Mouse (Mus musculus): Measurements from ENCODE around the gene Diaph3. TPM values are rescaled to one million over a fixed set of nuclear protein-coding genes. Genes with fewer than 3 reads are reported as not detected.
"Not testable (repeated sequence)": the region's sequence is repeated elsewhere in the genome, so short reads cannot be mapped to it uniquely, and the experiment has no call there.

Gene Diaph3
- polyA plus RNA-seq, 1 experiment from 2014 or later, result 14.5 TPM

DNA sequence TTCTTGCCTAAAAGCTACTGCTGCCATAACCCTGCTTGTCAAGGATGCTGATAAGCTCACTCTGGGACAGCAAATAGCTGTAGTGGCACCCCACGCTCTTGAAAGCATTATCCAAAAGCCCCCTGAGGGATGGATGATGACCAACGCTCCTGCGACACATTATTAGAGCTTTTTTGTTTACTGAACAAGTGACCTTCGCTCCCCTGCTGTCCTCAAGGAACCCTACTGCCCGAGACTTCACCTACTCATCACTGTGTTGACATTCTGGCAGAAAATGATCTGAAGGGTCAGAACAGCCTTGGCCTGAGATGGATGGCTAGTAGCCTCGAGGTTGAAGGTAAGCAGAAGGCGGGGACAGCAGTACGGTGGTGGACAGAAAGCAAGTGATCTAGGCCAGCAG, 56.1 kb downstream of the Diaph3 start:
- DNase-seq (ENCODE audit: low spot score), result not testable (repeated sequence)

DNA sequence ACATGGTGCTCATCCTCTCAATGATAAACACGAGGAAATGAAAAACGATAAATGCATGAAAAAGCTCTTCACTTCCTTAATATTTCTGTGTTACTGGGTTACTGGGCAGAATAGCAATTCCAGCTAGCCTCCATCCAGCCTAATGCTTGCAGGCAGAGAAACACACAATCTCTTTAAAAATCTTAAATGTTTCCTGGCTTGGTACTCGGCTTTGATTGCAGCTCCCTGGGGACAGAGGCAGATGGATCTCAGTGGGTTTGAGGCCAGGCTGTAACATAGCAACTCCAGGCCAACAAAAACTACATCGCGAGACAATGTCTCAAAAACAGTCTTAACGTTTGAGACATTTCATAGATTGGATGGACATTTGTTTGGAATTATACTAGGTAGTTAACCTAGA, 57.1 kb downstream of the Diaph3 start:
- DNase-seq (ENCODE audit: low spot score), result no peak

DNA sequence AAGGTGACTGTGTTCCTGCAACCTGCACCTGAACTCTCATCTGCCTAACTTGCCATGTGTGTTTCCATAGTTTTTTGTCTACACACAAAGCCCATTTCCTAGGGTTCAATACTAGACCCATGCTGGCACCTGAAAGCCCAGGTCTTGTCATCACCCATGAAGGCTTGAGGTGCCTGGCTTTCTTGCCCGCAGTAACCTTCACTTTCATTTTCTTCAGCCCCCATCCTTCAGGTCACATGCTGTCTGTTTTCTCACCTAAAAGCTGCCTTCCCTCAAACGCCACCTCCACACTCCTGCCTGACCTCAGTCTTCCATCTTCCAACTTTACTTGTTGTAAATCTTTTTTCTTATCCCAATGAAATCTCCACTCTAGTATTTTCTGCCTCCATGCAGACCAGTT, 61.3 kb downstream of the Diaph3 start:
- no peak for DNase-seq (ENCODE audit: low spot score)

DNA sequence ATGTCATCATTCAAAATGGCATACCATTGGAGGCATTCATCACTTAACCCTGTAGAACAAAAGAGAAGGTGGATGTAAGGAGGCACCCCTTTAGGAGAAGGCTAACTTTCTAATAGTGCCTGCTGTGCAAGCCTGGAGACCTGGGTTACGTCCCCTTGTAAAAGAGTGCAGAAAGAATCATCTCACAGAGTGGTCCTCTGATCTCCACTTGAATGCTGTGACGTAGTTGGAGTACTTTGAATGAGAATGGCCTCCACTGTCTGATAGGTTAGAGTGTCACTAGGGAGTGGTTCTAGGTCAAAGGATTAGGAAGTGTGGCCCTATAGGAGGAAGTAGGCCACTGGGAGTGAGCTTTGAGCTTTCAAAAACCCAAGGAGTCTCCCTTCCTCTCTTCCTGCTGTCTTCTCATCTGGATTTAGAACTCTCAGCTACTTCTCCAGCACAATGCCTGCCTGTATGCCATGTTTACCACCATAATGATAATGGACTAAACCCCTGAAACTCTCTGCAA, 66.0 kb downstream of the Diaph3 start:
- DNase-seq (ENCODE audit: low spot score), result no peak

DNA sequence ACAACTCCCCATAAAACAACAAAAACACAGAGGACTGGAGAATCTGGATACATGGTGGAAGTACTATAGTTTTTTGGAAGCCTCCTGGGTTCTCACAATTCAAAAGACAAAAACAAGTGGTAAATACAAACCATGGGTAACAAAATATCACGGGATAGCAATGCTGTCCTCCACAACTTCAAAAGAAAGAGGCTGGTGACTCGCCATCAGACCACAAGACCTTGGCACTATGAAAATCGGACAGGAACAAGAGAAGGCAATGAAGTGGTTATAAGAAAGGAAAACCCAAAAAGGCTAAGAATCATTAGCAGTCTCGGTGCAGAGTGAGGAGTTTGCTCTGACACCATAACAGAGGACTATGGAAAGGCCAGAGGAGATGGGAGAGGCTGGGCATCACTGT, 76.8 kb downstream of the Diaph3 start:
- DNase-seq (ENCODE audit: low spot score), result no peak

DNA sequence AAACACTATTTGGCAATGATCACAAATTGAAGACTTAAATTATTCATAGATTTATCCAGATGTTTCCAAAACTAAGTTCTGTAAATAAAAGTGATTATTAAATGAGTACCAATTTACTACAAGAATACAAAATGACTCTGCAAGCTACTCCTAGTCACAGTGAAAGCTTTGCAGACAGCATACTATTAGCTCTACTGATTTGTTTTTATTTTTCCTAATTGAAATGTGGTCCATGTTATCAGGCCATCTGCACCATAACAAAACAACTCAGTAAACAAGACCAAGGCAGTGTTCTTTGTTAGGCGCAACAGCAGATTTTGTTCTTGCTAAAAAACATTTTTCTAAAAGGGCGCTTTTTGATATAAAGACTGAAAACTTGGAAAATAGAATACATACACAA, 84.9 kb downstream of the Diaph3 start:
- DNase-seq (ENCODE audit: low spot score), result no peak

DNA sequence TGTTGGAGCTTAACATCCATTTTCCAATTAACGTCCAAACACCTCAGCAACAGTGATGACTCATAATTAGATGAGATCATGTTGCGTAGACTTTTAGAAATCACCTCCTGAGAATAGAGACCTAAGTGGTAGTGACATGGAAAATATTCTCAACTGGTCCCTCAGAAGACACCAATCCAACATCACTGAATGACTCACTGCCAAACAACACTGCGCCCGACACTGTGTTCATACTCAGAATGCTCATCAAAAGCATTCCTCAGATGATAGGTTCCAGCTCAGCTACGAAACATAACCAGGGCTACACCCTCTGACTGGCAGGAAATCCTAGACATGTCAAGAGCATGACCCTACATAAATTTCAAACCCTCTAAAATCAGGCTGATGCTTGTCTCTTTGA, 89.8 kb downstream of the Diaph3 start:
- DNase-seq (ENCODE audit: low spot score), result no peak

DNA sequence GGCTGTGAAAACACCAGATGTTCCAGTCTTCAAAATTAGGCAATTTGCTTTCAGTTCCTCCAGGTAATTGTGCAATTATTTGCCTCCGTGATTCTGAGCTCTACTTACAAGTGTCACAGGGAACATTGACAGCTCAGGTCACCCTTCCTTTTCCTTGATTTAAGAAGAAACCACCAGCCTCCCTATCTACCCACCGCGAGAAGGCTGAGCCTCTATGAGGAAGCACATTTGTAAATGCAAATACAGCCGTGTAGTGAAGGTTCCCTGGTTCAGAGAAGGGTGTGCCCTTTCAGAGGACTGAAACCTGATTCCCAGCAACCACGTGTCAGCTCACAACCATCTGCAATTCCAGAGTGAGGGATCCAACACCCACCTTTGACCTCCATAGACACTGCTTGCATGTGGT, 96.6 kb downstream of the Diaph3 start:
- no peak for DNase-seq (ENCODE audit: low spot score)

DNA sequence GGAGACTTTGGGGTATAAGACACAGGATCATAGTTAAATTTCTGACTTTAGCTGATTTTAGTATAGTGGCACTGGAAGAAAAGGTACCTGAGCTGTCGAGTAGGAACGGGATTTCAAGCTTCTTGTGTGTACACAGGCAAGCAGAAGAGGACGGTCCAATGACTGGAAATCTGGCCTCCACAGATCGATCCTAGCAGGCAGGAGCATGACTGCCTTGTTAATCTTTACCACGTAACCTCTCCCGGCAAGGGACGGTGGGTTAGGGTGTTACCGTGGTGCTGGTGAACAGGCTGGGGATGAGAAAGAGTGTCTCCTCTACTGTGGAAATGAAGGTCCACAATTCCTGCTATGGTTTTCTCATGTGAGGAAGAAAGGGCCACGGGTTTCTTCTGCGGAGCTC, 120.8 kb downstream of the Diaph3 start:
- no peak for DNase-seq (ENCODE audit: low spot score)

DNA sequence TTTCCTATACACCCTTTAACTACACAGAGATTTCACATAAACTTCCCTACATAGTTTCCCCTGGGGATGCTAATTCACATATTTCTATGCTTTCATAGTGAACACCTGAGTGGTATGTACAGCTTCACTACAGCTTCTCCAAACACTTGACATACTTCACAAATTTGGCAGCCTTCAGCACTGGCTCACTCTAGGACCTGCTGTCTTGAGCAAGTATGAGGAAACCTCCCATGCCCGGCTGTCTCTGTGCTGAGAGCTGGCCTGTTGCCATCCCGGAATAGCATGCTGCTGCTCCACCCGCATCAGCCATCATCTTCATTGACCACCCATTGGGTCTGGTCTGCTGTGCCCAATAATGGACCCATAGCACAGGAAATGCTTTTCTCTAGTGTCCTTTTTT, 121.3 kb downstream of the Diaph3 start:
- DNase-seq (ENCODE audit: low spot score), result no peak

DNA sequence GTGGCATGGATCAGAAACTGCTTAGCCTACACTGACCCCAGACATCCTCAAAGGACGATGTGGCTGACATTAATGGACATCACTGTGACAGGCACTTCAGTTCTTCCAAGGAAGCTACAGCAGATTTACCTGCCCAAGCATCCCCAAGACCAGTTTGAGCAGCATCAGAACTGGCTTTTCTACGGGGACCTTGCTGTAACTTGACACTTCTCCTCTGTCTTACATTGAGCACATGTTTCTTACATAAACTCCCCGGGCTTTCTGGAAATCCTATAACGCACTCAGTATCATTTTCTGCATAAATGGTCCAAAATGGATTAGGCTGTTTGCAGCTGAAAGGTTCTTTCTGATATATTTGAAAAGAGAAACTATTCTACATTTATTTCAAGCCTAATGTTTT, 143.7 kb downstream of the Diaph3 start:
- no peak for DNase-seq (ENCODE audit: low spot score)

DNA sequence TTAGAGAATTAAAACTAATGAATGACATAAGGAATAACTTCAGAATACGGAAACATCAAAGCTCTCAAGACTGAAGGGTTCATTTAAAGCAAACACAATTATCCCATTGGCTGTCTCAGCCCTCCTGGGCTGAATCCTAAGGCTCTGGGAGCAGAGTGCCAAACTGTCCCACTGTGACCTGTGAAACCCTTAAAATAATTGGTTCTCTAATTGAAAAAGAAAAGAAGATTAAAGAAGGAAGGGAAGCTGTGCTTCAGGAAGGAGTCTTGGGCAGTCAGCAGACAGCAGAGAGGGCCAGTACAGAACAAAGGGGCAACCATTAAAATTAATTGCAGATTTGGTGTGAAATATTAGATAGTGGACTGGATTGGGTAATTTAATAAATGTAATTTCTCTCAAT, 189.9 kb downstream of the Diaph3 start:
- DNase-seq (ENCODE audit: low spot score), result no peak

DNA sequence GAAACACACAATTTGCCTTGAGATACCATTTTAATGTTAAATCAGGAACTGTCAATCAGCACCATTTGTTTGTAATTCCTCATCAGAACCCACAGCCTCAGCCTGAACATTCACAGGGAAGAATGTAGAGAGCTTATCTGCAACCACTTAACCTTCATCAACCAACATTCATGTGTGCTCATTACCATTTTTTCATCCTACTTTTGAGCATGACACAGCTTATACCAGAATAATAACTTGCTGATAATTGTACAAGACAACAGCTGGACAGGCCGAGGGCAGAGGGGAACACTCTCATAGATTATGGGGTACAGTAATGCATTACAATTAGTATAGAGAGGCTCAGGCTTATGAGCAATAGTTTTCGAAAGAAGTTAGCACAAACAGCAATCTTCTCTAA, 203.1 kb downstream of the Diaph3 start:
- no peak for DNase-seq (ENCODE audit: low spot score)

DNA sequence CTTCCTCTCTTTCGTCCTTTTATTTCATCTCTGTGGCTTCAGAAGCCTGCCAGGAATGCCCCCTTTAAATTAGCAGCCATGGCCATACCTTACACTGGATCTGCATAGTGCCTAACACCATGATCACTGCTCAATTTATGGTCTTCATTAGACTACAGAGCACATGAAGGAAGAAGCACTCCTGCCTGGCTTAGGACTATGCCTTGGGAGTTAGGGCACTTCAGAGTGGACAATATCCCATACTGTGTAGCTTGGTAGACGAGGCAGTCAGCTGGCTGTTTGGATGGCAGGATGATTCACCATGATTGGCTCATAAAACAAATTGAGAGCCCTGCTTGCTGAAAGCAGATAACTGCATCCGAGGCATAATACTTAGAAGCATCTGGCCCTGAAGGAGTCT, 204.6 kb downstream of the Diaph3 start:
- DNase-seq (ENCODE audit: low spot score), result no peak

DNA sequence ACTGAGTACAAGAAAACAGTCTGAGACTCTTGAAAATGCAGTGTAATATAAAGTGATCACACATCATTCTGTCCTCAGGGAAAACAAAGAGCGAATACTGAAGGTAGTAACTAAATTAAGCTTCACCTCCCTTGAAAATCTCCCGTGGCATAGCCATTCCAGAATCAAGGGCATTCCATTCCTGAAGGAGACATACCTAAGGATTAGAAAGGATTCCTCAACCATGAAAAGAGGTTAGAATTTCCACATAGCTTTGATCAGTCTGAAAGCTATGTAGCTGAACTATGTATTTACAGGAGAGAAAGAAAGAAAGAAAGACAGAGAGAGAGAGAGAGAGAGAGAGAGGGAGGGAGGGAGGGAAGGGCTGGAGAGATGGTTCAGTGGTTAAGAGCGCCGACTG, 210.3 kb downstream of the Diaph3 start:
- no peak for DNase-seq (ENCODE audit: low spot score)

DNA sequence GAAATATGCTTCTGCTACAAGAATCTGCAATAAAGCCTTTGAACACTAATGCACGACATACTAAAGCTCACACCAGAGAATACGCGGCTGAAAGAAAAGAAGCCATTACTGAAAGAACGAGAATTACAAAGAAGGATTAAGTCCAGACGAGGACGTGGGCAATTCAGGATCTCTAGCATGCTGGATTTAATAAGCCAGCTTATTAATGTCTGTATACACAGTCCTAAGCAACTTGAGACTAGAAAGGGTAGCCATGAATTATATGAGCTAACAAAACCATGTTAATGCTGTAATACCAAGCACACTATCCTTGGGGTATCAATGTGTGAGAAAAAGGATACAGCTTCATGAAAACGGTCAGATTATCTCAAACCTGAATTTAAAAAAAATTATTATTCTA, 214.2 kb downstream of the Diaph3 start:
- DNase-seq (ENCODE audit: low spot score), result no peak

DNA sequence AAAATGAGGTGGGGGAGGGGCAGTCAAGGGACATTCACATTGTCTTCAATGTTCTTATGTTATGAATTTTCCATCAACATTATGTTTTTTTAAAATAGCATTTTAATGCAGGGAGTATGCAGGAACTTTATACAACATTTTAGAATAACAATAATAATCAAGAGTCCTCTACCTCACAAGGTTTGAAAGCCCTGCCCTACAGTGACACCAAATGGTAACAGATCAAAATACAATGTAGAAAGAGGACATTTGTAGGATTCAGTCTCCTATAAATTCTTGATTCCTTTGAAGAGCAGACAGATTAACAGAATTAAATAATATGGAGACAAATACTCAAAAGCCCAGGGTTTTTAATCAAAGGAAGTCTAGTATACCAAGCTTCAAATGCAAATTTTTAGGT, 242.1 kb downstream of the Diaph3 start:
- DNase-seq (ENCODE audit: low spot score), result no peak

DNA sequence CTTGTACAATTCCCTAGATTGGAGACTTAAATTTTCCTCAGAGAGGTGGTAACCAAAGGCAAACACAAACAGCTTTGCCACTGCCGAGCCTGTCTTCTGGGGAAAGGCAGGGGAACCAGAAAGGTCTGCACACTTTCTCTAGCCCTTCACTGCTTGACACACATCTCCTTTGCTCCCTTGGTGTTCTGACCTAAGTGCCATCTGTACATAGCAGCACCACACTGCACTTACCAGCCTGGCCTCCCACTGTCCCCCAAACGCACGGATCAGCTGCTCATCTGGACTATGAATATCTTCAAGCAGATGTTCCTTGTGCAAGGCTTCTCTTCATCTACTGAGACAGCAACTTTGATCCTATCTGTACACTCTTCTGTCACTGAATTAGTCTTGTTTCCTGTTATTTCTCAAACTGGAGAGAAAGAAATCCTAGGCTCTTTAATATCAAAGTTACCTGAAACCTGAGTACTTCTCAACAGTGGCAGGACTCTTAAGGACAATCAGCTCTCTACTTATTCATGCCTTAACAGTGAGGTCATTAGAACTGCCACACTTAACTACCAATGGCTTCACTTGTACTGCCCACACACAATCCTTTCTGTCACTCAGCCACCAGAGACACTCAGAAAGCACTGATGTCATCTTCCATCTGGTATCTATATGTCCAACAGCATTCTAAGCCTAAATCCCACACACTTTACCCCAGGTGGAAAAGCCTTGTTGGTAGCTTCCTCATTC, 251.8 kb downstream of the Diaph3 start:
- DNase-seq (ENCODE audit: low spot score), result no peak

DNA sequence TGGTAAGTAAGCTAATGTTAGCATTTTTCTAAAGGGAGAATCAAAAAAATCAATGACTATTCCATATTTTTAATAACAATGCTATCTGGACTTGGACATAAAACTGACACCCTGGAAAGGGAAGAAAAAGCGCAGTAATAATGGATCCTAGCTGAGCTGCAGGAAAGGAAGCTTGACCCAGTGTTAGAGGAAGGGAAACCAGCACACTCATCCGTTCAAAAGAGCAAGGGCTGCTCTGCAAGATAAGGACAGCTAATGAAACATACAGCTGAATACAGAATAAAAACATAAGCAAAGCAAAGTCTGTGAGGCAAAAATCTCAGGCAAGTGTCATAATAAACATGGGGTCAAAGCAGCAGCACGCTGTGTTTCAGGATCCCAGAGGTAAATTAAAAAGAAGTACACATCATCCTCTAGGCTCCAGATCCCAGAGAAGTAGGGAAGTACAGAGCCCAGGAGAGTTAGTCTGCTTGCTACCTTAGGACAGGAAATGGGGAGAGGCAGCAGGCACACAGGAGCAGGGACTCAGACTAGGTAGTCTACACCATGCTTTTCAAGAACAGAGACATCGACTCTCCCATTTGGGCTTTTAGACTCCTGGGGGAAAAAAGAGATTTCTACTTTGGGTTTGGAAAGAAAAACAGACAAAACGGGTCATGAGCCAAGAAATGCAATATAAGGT, 255.5 kb downstream of the Diaph3 start:
- no peak for DNase-seq (ENCODE audit: low spot score)

DNA sequence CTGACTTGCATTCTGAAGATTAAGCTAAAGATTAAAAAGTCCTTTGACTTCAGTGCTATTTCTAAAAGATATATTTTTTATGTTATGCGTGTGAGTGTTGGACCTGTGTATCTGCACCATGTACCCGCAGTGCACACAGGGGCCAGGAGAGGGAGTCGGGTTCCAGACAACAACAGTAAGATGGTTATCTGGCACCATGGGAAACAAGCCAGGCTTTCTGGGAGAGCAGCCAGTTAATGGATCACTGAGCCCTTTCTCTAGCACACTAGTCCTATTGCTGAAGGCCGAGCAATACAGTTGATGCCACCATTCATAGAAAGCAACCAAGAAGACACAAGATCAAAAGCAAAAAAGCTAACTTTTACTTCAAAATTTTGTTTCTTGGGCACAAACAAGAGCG, 271.5 kb downstream of the Diaph3 start:
- DNase-seq (ENCODE audit: low spot score), result no peak

DNA sequence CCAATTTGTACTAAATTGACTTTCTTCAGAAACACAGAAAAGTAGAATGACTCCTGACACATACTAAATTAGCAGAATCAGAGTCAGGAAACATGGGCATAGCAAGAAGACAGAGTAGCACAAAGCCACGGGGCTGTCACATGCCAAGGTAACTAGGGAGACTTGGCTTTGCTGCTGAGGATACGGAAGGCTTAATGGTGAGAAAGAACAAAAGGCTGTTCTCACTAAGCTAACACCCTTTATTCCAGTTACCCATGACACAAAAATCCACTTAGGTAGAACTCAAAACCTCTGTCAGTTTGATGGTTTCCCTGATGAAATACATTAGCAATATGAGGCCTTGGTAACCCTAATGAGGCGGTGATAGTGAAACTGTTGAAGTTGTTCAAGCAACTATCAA, 273.9 kb downstream of the Diaph3 start:
- DNase-seq (ENCODE audit: low spot score), result no peak

DNA sequence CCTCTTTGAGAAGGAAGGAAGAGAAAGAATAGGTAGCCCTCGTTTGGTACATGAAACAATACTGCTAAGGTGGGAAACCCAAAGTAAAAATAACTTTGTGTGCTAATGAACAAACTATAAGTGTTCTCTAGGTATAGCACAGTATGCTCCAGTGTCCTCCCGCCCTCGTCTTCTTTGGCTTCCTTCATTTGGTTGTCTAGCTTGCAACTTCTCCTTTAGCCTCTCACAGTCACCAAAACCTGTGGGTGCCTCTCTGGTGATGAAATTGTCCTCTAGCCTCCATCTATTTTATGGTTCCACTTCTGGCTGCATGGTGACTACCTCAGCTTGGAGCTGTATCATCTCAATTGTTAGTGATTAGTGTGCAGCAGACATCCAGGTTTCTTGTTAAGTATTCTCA, 277.0 kb downstream of the Diaph3 start:
- DNase-seq (ENCODE audit: low spot score), result no peak

DNA sequence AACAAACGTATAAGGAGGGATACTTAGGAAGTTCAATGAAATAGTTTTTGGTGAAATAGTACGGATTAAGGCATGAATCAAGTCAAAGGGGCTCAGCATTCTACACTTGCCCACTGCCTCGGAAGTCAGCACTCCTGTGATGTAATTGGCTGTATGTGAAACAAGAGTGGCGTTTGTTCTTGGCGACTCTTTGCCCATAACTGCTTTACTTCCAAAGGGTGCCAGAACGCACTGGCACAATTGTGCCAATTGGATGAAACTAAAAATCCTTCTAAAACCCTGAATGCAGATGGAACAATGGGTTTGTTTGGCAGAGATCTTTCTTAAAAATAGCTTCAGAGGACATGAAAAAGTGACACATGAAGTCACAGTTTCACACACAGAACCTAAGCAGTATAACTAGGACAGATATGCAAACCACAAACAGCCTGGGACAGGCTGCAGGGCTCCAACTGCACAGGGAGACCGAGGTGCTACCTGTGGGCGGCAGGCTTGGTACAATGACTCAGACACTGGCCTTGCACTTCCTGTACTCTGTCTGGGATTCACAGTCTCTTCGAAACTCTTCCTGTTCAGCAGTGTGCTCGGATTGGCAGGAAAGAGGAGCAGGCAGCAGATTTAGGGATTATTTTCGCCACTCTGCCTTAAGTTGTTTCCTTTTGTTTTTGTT, 279.6 kb downstream of the Diaph3 start:
- no peak for DNase-seq (ENCODE audit: low spot score)

Measured in thymus, postnatal 0 days (tissue).